Mouse (Mus musculus) limb, embryonic 14.5 days (tissue): ENCODE results near the gene Uap1. TPM values are rescaled to one million over a fixed set of nuclear protein-coding genes. Genes with fewer than 3 reads are reported as not detected.

ENCODE experiments used
- ATAC-seq: fragments of 200-750 bp; cut with Nextera tagmentation; 2 replicates; pipeline ENCODE4 v1.8.0; 2017; ENCODE audit warnings: low read depth, moderate number of reproducible peaks, moderate TSS enrichment; ENCODE audit not compliant: low FRiP score
- DNase-seq: peaks from one replicate; pipeline ENCODE4 v3.0.0-alpha.2; 2015; ENCODE audit warnings: low spot score
- H3K27ac ChIP-seq: fragments of 300-500 bp; sonication (generic); replicated peaks from 2 replicates; pipeline ENCODE4 v1.5.1; 2014; ENCODE audit warnings: low read depth, mild to moderate bottlenecking, low read length, moderate library complexity, mixed read lengths
- H3K27me3 ChIP-seq: fragments of 300-500 bp; sonication (generic); 2 replicates; pipeline ENCODE4 v1.6.1; 2014; ENCODE audit warnings: low read length, mixed read lengths; ENCODE audit not compliant: control insufficient read depth, insufficient read depth
- H3K36me3 ChIP-seq: fragments of 300-500 bp; sonication (generic); 2 replicates; pipeline ENCODE4 v1.6.1; 2014; ENCODE audit warnings: mild to moderate bottlenecking, low read length, moderate library complexity, mixed read lengths; ENCODE audit not compliant: control insufficient read depth, insufficient read depth
- H3K4me1 ChIP-seq: fragments of 300-500 bp; sonication (generic); 2 replicates; pipeline ENCODE4 v1.6.1; 2014; ENCODE audit warnings: antibody characterized with exemption, low read length, mixed read lengths; ENCODE audit not compliant: control insufficient read depth, insufficient read depth
- H3K4me2 ChIP-seq: fragments of 300-500 bp; sonication (generic); replicated peaks from 2 replicates; pipeline ENCODE4 v1.6.1; 2014; ENCODE audit warnings: low read depth, mild to moderate bottlenecking, low read length, moderate library complexity; ENCODE audit not compliant: severe bottlenecking
- H3K4me3 ChIP-seq: fragments of 300-500 bp; sonication (generic); replicated peaks from 2 replicates; pipeline ENCODE4 v1.5.1; 2014; ENCODE audit warnings: low read length
- H3K9ac ChIP-seq: fragments of 300-500 bp; sonication (generic); 2 replicates; pipeline ENCODE4 v1.6.1; 2014; ENCODE audit warnings: mild to moderate bottlenecking, low read depth, low read length, moderate library complexity; ENCODE audit not compliant: severe bottlenecking
- H3K9me3 ChIP-seq: fragments of 300-500 bp; sonication (generic); 2 replicates; pipeline ENCODE4 v1.6.1; 2016; ENCODE audit warnings: low read length; ENCODE audit not compliant: control insufficient read depth
- POLR2A ChIP-seq: fragments of 200-500 bp; IDR thresholded peaks from 2 replicates; pipeline ENCODE4 v1.8.0; 2012; ENCODE audit warnings: inconsistent platforms, mild to moderate bottlenecking, moderate library complexity, borderline replicate concordance; ENCODE audit not compliant: insufficient read depth, insufficient read length; ENCODE audit errors: extremely low read depth
- WGBS: fragments of 180-500 bp; shearing (Covaris S2); extraction: QIAGEN DNeasy Blood & Tissue Kit; methylation state at CpG from one replicate; pipeline ENCODE4 v1.1.7; 2014; 5-methylcytosine and 5-hydroxymethylcytosine counted together
- polyA plus RNA-seq, 2 experiments: library from polyadenylated mRNA; depleted of rRNA in 1 of 2; stranded (reverse) in 1 of 2; unstranded in 1 of 2; fragments of >200 nt; fragmentation: Nextera tagmentation in 1 of 2; extraction: Ambion mirVana in 1 of 2; gene quantifications; 2 replicates each; pipeline versions ENCODE4 v1.2.1 to v1.2.3; 2012 to 2014

Gene Uap1
- polyA plus RNA-seq, 2 experiments, result 50.5 to 76.4 TPM

DNA sequence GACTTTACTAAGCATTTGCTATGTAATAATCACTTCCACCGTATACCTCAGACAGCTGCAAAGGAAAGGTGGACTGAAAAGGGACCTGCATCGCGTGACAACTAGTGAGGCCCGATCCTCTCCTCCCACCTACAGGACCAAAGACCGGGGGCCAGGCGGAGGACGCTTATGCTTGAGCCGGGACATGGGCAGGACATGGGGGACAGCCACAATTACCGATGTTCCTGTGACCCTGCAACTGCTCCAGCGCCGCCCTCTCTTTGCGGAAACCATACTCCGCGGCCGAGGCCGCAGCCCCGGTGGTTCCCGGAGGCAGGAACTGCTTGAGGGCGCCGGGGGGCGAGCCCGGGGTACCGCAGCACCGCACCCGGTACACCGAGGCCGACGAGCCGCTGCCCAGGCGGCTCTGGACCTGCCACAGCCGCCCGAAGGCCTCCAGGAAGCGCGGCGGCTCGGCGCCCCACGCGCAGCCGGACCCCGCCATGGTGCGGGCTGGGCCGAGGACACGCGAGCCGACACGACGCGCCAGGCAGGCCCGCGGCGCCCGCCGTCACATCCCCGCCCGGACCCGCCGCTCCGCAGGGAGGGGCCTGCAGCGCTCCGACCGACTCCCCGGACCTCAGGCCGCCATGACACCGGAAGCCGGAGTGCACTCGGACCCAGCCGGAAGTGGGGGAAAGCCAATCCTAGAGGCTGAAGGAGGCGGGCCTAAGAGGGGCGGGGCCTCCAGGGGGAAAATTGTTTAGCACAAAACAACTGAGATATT, 40.2 kb upstream of the Uap1 start, which contains the start of gene Uhmk1:
TSS of gene Uhmk1 (minus strand) at position 641 of the 766 bp plus-strand sequence.
- Histone ChIP-seq H3K36me3 (peaks cover 23% of the 10 kb centered on the region), H3K4me3 (peak within 1 kb of the TSS; percentile 87), H3K4me1 (no peaks in the 10 kb centered on the region), H3K27me3 (no peaks in the 10 kb centered on the region), H3K4me2 (peak within 1 kb of the TSS; percentile 62), H3K9ac (peak within 1 kb of the TSS; percentile 95), H3K27ac (peak within 1 kb of the TSS; percentile 79), H3K9me3 (no peaks in the 10 kb centered on the region)
- DNase-seq (peak; percentile 86), ATAC-seq (peak; percentile 98)
- peak; percentile 70; the same call in 1 of the 2 replicates for TF ChIP-seq POLR2A
- under 1% methylated on average over 62 of the region's 70 CpGs for WGBS

- Histone ChIP-seq H3K9ac (peak overlapping the region; percentile 95), H3K4me1 (no peaks in the 10 kb centered on the region), H3K4me3 (peak overlapping the region; percentile 87), H3K36me3 (peaks cover 25% of the 10 kb centered on the region), H3K27me3 (no peaks in the 10 kb centered on the region), H3K4me2 (peak overlapping the region; percentile 62), H3K27ac (peak overlapping the region; percentile 79; the same call in 1 of the 2 replicates), H3K9me3 (no peaks in the 10 kb centered on the region)
- 35% methylated on average over 7 of the region's 7 CpGs for WGBS
- TF ChIP-seq POLR2A, result no peak
- ATAC-seq (no peak), DNase-seq (no peak)
Measured at GRCm38 (mm10) chr1:170214383-170214756, 39.6 kb upstream of the Uap1 start.

DNA sequence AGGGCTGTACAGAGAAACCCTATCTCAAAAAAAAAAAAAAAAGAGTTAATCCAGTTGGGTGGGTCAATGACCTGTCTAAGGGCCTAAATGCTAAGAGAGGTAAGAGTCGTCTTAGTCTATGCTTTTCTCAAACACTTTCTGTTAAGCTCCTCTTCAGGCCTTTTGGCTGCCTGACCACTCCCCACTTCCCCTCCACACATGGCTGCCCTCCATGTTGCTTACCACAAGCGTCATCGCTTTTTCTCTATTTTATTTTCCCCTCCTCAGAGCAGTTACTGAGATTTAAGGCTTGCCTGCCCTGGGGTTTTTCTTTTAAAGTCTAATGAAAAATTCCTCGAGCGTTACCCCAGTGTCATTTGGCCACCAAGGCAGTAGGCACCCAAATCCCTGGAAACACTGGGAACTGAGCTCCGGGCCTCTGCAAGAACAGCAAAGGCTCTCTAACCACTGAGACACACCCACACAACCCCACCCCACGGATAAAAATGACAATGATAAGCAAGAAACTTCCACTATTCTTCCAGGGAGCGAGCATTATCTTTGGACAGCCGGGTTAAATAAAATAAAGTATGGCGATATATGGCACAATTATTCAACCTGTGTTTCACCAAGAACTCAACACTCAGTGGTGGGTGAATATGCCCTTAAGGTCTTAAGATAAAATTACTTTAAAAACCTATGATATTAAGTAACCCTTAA, 38.6 kb upstream of the Uap1 start:
- H3K4me3 ChIP-seq, result no peak overlapping the region
- H3K9me3 ChIP-seq, result no peaks in the 10 kb centered on the region
- H3K27me3 ChIP-seq, result no peaks in the 10 kb centered on the region
- H3K27ac ChIP-seq, result no peak overlapping the region
- WGBS, result 90% methylated on average over 10 of the region's 10 CpGs
- no peak for TF ChIP-seq POLR2A
- H3K9ac ChIP-seq, result no peak overlapping the region
- no peak overlapping the region for H3K4me2 ChIP-seq
- peaks cover 35% of the 10 kb centered on the region for H3K36me3 ChIP-seq
- DNase-seq, result no peak
- H3K4me1 ChIP-seq, result no peaks in the 10 kb centered on the region
- no peak for ATAC-seq

DNA sequence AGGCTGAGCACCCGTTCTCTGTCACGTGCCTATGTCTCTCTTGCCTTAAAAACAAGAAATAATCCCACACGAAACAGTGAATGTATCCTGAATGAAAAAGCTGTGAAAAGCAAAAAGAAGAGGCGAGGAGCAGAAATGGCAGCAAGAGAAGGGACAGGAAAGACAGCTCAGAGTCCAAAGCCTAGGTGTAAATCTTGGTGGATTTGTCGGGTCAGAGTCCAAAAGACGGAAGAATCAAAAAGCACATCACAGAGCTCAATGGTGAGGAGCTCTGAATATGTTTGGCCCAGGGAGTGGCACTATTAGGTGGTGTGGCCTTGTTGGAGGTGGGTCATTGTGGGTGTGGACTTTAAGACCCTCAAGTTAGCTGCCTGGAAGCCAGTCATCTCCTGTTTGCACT, 31.6 kb upstream of the Uap1 start:
- 92% methylated on average over 6 of the region's 6 CpGs for WGBS
- ATAC-seq (no peak), DNase-seq (no peak)
- Histone ChIP-seq H3K4me3 (no peak overlapping the region), H3K27me3 (no peaks in the 10 kb centered on the region), H3K4me2 (no peak overlapping the region), H3K27ac (no peak overlapping the region), H3K36me3 (peaks cover 83% of the 10 kb centered on the region), H3K4me1 (no peaks in the 10 kb centered on the region), H3K9ac (no peak overlapping the region), H3K9me3 (no peaks in the 10 kb centered on the region)
- no peak for TF ChIP-seq POLR2A

GRCm38 (mm10) chr1:170200379-170200778, 25.6 kb upstream of the Uap1 start:
- Histone ChIP-seq H3K36me3 (peaks cover 88% of the 10 kb centered on the region), H3K9me3 (no peaks in the 10 kb centered on the region), H3K4me2 (no peak overlapping the region), H3K9ac (no peak overlapping the region), H3K27ac (no peak overlapping the region), H3K4me3 (no peak overlapping the region), H3K27me3 (no peaks in the 10 kb centered on the region), H3K4me1 (no peaks in the 10 kb centered on the region)
- WGBS, result 75% methylated on average over 3 of the region's 3 CpGs
- TF ChIP-seq POLR2A, result no peak
- DNase-seq, result peak; percentile 34
- no peak for ATAC-seq
